Mouse (Mus musculus) cerebellum, postnatal 14 days (tissue): ENCODE measurements at regions not wholly inside any gene's neighbourhood (a gene's known extent, or its start where the extent isn't known, plus 50 kb on each side); places are given as distances from the start of the nearest gene placed in this dataset.
A peak's percentile ranks its signal among the peaks of the same experiment; 100 is the strongest.

Experiments
- DNase-seq, 2 experiments: peaks; one replicate each; pipeline ENCODE4 v3.0.0; 2021; ENCODE audit warnings: mixed read lengths in 2 of 2

DNA sequence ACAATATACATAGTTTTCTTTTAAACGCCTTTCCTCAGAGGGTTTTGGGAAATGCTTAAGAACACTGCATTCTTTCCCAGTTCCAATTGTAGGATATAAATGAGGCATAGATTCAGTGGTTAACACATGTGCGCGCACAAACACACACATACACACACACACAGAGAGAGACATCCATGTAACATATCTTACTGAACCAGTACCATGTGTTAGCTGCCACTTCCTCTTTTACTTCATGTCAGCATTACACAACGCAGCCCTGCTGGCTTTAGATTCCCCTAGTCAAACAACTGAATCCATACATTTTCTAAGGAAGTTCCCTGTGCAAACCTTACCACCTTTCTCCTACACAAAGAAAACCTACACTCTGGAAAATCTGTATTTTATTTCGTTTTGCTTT lies 189.1 kb upstream of the Atp2b1 start:
- no peak for DNase-seq

- no peak for DNase-seq
These were observed 187.1 kb upstream of the Atp2b1 start for GRCm38 (mm10) chr10:98727130-98727529.

DNA sequence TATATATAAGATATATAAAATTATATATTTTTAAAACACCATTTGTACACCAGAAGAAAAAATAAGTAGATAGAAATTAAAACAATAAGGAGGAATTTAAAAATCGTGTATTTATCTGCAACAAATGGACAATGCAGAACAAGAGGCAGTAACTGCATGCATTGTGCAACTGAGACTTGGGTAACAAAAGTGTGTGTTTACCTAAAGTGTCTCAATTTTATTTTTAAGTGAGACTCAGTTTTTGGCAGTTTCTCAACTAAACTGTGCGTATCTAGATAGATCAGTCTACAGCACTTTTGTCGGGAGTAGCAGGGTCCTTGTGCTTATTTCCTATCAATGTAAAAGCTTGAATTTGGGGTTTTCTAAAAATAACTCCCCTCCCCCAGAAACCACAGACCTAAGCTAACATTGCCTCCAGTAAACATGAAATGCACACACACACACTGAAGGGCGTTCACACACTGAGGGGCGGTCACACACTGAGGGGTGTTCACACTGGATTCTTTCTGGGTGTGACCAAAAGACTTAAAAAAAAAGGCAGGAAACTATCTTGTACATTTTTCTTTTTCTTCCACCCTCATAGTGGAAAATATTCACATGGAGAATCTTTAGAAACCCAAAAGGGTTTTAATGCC lies 185.7 kb upstream of the Atp2b1 start:
- DNase-seq, result no peak

DNA sequence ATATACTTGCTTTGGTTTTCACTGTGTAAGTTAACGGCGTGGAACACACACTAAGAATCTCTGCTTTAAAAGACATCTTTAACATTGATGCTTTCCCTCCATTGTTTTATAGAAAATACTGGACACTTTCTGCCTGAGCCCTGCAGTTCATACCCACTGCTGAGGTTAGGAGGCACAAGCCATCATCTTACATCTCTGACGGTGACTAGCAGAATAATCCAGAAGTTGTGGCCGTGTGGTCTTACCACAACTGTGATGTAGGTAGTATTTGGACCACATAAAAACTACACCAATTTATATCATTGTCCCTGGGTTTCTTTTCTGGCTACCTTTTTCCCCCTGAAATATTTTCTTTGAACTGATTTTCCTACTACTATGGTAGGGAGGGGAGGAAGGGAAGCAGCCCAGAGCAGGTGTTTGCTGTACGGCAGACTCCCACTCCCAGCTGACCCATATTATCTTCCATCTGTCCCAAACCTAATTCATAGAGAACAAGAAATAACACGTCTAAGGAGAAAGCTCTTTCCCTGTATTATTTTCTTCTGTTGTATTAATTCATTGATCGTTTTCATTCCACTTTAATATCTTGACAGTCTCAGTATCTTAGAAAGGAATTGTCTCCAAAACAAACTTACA lies 180.1 kb upstream of the Atp2b1 start:
- no peak for DNase-seq

GRCm38 (mm10) chr10:98740507-98741147 lies 173.6 kb upstream of the Atp2b1 start:
- DNase-seq, result no peak

DNA sequence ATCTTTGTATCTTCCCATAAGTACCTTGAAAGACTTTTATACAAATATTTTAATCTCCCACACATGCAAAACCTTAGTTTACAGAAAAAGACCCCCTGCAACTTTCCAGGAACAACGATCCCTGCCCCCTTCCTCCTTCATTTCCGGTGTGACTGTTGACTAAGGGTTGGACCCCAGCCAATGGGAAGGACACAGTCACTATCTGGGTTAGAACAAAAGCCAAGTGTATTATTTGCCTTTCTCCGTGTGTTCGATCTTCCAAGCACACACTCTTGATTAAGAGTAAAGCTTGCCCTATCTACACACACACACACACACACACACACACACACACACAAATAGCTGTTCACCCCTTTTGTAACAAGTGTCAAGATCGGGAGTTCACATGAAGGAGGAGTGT lies 172.8 kb upstream of the Atp2b1 start:
- DNase-seq, result peak; percentile 47 to 49

DNA sequence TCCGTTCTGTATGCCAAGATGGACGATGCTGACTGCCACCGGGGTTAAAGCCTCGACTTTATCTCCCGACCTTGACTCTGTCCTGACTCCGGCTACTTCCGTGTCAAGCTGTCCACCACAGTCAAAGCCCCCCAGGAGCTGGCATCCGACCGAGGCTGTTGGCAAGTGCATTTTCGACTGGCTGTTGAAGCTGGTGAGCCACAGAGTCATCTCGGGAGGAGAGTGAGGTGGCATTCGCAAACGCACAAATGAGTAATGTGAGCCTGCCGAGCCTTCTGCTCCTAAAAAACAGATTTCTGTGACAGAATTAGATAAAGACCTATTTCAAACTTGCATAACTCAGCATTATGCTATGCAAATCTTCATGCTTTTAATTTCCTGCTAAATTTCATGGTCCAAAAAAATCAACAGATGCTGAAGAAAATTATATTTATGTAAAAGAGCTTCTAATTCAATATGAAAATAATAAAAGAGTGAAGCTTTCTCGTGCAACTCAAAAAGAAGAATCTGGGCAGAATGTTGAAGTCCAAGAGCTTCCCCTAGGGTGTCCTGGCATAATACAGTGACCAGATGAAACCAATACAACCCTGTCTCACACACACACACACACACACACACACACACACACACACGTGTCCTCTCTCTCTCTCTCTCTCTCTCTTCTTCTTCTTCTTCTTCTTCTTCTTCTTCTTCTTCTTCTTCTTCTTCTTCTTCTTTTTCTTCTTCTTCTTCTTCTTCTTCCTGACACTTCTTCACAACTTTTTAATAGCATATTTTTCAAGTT lies 171.2 kb upstream of the Atp2b1 start:
- peak; percentile 98 to 99 for DNase-seq

- no peak for DNase-seq
These were observed 170.0 kb upstream of the Atp2b1 start for GRCm38 (mm10) chr10:98744246-98744645.

DNA sequence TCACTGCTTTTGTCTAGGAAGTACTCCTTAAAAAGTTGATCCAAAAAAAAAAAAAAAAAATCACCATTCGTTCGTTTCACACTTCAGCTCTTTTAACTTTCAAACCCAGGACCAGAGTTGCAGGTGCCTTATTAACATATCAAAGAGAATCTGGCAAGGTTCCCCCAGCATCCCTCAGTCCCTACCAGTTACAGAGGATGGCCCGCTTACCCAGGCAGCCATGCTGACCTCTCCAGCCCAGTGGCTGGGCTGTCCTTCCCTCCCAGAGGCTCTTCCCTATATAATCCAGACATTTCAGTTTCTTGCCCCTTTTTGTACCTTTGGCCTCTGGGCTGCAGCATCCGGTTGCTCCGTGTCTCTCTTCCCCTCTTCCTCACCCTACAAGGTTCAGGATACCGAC lies 169.5 kb upstream of the Atp2b1 start:
- no peak for DNase-seq

GRCm38 (mm10) chr10:98745409-98745808 lies 168.8 kb upstream of the Atp2b1 start:
- DNase-seq, result no peak

GRCm38 (mm10) chr10:98745861-98746260 lies 168.3 kb upstream of the Atp2b1 start:
- no peak for DNase-seq

DNA sequence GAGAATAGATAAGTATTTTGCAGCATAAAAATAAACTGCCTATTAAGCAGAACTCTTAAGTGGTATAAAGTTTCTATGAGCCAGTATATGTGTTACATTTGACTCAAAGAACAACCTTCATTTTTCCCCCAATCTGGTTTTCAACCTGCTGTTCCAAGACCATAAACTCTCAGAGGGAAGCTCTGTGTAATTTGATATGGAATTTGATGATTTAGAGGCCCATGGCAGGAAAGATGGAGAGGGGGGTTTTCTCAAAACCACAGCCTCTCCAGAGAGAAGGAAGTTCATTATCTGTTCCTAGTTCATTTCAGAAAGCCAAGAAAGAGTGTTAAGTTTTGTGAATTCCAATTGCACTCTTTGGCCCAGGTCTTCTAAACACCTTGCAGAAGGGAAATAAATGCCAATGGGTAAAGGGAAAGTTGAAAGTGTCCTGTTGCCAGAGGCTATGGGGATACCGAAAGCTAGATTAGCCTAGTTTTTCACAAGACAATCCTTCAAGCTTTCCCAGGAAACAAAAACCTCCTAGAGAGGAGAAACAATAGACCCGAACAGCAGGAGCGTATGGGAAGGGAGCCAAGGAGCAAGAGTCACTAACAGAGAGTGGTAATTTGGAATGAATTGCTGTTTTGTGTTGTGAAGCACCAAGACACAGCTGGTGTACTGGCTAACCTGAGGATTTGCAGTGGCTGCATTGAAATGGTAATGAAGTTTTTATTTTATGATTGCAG lies 165.2 kb upstream of the Atp2b1 start:
- peak in 1 of 2 experiments; percentile 29 for DNase-seq

DNA sequence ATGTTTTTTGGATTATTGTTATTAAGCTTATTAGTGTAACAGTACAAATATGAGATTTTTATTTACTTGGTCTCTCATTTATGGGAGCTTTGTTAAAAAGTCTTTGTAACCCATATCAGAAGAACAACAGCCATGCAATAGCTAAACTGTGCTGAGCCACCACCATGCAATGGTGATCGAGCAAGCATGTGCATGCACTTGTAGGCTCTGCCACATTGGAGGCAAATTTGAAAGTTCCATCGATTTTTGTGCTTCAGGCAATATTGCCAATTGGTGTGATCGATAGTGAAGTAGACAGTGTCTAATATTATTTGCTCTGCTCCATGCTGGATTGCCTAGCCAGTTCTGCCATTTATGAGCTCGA lies 164.6 kb upstream of the Atp2b1 start:
- DNase-seq, result no peak

- DNase-seq, result peak; percentile 59 to 62
These were observed 162.7 kb upstream of the Atp2b1 start for GRCm38 (mm10) chr10:98751376-98752058.

GRCm38 (mm10) chr10:98761080-98761479 lies 153.1 kb upstream of the Atp2b1 start:
- no peak for DNase-seq

DNA sequence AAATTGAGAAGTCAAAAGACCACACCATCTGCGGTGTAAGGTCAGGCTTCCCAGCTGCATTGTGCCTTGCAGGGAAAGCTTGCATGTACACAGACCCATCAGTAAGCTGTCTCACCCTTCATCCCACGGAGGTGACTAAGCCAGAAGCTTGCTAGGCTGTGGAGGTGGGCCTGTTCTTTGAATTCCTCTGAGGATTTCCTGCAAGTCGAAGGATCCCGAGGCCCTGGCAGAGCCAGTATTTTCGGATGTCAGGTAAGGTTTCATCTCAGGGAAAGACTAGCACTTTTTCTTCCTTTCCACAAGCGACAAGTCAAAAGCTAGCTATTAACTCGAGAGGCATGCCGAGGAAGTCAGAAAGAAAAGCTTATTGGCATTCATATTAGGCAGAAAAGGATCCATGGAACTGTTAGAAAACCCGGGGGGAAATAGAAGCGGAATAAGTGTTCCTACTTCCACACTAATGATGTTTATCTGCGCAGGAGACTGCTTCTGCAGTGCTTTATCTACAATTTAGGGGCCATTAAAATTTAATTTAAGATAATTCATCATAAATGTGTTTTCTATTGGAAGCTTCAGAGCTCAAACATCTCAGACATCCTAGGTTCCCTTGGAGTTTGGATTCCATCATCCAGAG lies 148.3 kb upstream of the Atp2b1 start:
- no peak for DNase-seq

GRCm38 (mm10) chr10:98779783-98780182 lies 134.4 kb upstream of the Atp2b1 start:
- no peak for DNase-seq

GRCm38 (mm10) chr10:98780938-98781337 lies 133.3 kb upstream of the Atp2b1 start:
- DNase-seq, result no peak

DNA sequence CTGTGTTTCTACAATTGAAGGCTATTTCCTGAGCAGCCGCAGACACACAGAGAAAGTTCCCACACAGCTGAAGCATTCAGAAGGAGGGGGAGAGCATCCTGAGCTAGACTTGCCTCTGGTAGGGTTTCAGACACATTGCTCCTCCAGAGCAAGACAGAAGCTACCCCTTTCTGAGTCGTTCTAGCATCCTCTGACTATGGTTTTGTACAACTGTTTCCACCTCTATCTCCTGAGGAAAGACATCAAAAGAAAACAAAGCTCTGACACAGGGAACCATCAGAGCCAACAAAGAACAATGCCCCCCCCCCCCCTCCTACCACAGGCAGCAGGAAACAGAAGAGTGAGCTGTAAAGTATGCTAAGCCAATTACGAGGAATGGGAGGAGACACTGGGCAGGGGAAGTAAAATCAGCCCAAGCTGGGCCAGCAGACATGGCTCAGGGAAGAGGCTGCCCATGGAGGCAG lies 132.3 kb upstream of the Atp2b1 start:
- no peak for DNase-seq

DNA sequence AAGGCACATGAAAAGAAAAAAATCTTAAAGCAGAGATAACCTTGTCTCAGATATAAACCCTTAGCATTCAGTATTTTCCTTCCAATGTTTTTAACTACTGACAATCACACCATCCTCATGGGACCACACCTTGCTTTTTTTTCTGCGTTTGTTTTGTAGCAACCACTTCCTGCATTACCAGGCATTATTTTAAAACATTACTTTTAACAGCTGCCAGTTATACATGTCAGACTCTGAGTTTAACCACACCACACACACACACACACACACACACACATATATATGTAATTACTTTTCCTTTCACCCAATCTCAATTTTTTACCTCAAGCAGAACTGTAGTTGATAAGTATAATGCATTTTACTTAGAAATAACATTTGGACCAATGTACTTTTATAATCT lies 128.8 kb upstream of the Atp2b1 start:
- no peak for DNase-seq

DNA sequence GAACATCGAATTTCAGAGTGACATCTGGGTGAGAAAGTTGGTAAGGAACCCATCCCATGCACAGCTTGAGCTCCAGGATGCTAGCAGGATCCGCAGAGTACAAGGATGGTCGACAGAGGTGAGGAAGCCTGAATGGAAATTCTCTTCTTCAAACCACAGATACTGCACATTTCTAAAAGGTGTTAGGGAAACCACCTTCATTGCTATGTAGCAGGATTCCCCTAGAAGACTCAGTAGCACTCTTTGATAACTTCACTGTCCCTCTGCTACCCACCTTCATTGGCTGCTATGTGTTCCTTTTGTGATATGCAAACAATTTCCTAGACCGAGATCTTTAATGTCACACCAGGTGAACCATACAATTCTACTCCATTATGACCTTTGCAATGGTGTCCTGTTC lies 128.1 kb upstream of the Atp2b1 start:
- DNase-seq, result no peak

DNA sequence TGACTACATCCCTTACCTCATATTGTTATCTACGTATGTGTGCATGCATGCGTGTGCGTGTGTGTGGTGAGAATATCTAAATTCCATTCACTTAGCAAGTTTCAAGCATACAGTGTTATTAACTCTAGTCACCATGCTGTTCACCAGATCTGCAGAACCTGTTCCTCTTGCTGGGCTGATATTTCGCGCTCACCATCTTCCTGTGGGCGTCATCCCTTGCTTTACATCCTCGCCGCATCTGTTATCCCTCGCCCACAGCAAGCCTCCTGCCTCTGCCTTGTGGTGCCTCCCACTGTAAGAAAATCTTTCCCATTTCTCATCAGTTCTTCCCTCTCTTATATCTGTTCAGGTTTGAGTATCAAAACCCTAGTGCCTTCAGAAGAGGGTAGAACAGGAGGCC lies 124.4 kb upstream of the Atp2b1 start:
- no peak for DNase-seq
